Mouse (Mus musculus) cerebellum, adult 2 months (tissue): ENCODE results near the gene Ryr2.

Source experiments
- CTCF ChIP-seq: fragments of 200-500 bp; IDR thresholded peaks from 2 replicates; pipeline ENCODE4 v1.5.1; 2011; ENCODE audit warnings: low read depth, mild to moderate bottlenecking, control low read depth, low read length, moderate library complexity, borderline replicate concordance; ENCODE audit not compliant: insufficient read depth
- POLR2A ChIP-seq: fragments of 200-500 bp; IDR thresholded peaks from 2 replicates; pipeline ENCODE4 v1.6.1; 2011; ENCODE audit warnings: low read length, control low read depth, borderline replicate concordance; ENCODE audit not compliant: insufficient read depth

- TF ChIP-seq POLR2A (no peak), CTCF (no peak)
These were observed 161.0 kb downstream of the Ryr2 start for GRCm38 (mm10) chr13:11945740-11946139.
